Mouse (Mus musculus): ENCODE results near the gene Golt1a. TPM values are rescaled to one million over a fixed set of nuclear protein-coding genes. Genes with fewer than 3 reads are reported as not detected.
A peak's percentile ranks its signal among the peaks of the same experiment; 100 is the strongest.

Golt1a gene
- polyA plus RNA-seq, 1 experiment from 2014 or later: not detected

- 31% methylated on average over 10 of the region's 10 CpGs for WGBS
- no peaks in the 10 kb centered on the region for H3K36me3 ChIP-seq
- no peak overlapping the region for H3K9ac ChIP-seq
- ATAC-seq (ENCODE audit: insufficient number of reproducible peaks, insufficient read depth, low FRiP score, low TSS enrichment): no peak
- H3K4me2 ChIP-seq (replicated peaks): no peak overlapping the region
- no peaks in the 10 kb centered on the region for H3K9me3 ChIP-seq
- H3K27ac ChIP-seq: 0 out of 2 replicates have a peak overlapping the region, but pooled peaks have one; percentile 8
- H3K27me3 ChIP-seq: peaks cover 32% of the 10 kb centered on the region
- no peak overlapping the region for H3K4me3 ChIP-seq
- H3K4me1 ChIP-seq: peaks cover 20% of the 10 kb centered on the region
Observed at GRCm38 (mm10) chr1:133366951-133367605, 57.5 kb downstream of the Golt1a start.

DNA sequence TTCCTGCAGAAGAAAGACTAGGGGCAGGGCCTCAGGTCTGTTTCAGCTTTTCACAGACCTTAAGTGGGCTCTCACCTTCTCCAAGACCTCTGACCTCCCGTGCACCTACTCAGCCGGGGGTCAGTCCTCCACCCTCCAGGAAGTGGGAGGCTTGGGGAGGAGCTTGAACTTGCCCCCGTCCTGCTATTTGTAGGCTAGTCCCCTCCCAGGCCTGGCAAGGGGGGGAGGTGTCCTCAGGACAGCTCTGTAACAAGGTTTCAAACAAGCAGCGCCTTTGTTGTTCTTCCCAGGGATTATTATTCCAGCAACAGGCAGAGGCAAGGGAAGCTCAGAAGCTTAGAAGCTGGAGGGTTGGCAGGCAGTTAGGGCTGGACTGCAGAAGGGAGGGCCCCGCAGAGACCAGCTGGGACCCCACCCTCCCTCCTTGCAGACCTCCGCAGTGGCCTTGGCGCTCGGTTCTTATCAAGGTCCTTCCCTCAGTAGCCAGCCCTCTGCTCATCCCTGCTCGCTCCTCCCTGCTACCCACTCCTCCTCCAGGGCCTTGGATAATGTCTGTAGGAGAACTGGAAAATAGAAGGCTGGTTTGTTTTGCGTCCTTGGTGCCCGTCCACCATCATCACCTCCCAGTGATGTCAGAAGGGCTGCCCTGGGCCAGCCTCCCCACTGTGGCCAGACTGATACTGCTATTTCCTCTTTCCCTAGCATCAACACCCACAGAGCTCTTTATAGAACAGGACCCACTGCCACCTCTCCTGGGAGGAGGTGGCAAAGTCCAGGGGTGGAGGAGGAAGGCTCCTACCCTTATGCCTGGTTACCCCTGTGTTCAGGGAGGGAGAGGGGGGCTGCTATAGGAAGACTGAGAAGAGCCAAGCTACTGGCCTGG lies 58.2 kb downstream of the Golt1a start:
- WGBS: 9% methylated on average over 11 of the region's 11 CpGs
- Histone ChIP-seq H3K27ac (peak overlapping the region; percentile 8; the same call in 1 of the 2 replicates), H3K4me2 (replicated peaks) (no peak overlapping the region), H3K27me3 (peaks cover 29% of the 10 kb centered on the region), H3K4me1 (peaks cover 20% of the 10 kb centered on the region), H3K36me3 (no peaks in the 10 kb centered on the region), H3K9ac (no peak overlapping the region), H3K4me3 (no peak overlapping the region), H3K9me3 (no peaks in the 10 kb centered on the region)
- no peak for ATAC-seq (ENCODE audit: insufficient number of reproducible peaks, insufficient read depth, low FRiP score, low TSS enrichment)

DNA sequence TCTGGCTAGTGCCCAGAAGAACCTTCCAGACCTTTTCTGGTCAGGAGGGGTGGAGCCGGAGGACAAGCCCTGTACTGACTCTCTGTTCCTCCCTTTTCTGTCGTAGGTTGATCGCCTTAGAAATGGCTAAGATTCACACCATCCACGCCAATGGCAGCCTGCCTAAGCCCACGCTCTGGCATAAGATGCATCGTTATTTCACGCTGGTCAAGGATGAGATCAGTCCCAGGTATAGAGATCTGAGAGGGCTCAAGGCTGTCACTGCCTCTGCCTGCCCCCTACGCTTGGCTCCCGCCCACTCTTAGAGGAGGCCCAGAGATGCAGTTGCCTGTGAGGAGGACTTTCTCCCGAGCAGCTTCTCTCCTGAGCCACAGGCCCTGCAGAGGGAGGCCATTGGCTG lies 59.0 kb downstream of the Golt1a start:
- peaks cover 22% of the 10 kb centered on the region for H3K27me3 ChIP-seq
- ATAC-seq (ENCODE audit: insufficient number of reproducible peaks, insufficient read depth, low FRiP score, low TSS enrichment): no peak
- no peak overlapping the region for H3K4me3 ChIP-seq
- no peak overlapping the region for H3K4me2 ChIP-seq (replicated peaks)
- no peak overlapping the region for H3K27ac ChIP-seq
- WGBS: 54% methylated on average over 10 of the region's 10 CpGs
- peaks cover 19% of the 10 kb centered on the region for H3K4me1 ChIP-seq
- no peaks in the 10 kb centered on the region for H3K36me3 ChIP-seq
- H3K9me3 ChIP-seq: no peaks in the 10 kb centered on the region
- no peak overlapping the region for H3K9ac ChIP-seq

DNA sequence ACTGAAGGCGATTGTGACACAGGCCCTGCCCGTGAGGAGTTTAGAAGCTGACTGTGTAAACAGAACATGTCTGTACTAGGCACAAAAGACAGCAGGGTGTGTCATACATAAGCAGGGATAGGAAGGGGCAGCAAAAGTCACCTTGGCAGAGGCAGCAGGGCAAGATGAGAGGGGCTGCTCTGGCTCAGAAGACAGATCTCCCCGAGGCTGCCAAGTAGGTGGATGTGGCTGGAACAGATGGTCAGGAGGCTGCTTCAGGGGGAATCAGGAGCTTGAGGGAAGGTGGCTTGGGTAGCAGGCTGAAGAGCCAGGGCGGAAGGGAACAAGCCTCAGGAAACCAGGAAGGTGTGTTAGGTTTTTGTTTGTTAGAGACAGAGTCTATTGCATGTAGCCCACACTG lies 60.8 kb downstream of the Golt1a start:
- no peaks in the 10 kb centered on the region for H3K9me3 ChIP-seq
- H3K27me3 ChIP-seq: peaks cover 5% of the 10 kb centered on the region
- H3K4me2 ChIP-seq (replicated peaks): no peak overlapping the region
- peaks cover 11% of the 10 kb centered on the region for H3K4me1 ChIP-seq
- H3K4me3 ChIP-seq: no peak overlapping the region
- ATAC-seq (ENCODE audit: insufficient number of reproducible peaks, insufficient read depth, low FRiP score, low TSS enrichment): no peak
- 75% methylated on average over 4 of the region's 4 CpGs for WGBS
- no peak overlapping the region for H3K9ac ChIP-seq
- H3K36me3 ChIP-seq: no peaks in the 10 kb centered on the region
- no peak overlapping the region for H3K27ac ChIP-seq

GRCm38 (mm10) chr1:133371431-133371830 lies 61.8 kb downstream of the Golt1a start:
- no peak overlapping the region for H3K9ac ChIP-seq
- peaks cover 11% of the 10 kb centered on the region for H3K4me1 ChIP-seq
- H3K27ac ChIP-seq: no peak overlapping the region

DNA sequence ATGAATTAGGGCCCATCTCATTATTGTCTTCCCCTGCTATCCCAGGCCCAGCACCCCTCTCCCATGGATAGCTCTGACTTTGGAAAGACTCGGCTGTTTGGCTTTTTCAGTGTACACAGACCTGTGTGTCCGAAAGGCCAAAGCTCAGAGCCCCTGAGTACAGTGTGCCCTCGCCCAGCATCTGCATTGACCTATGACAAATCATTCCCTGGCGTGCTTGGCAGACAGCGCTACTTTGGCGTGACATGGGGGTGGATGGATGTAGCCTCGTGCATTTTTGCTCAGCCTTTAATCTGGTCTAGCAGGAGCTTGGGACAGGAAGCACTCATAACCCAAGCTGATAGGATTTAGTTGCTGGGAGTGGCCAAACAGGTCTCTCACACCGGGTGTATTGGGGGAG lies 62.5 kb downstream of the Golt1a start:
- ATAC-seq (ENCODE audit: insufficient number of reproducible peaks, insufficient read depth, low FRiP score, low TSS enrichment): no peak
- no peaks in the 10 kb centered on the region for H3K27me3 ChIP-seq
- no peaks in the 10 kb centered on the region for H3K36me3 ChIP-seq
- H3K9ac ChIP-seq: no peak overlapping the region
- peaks cover 11% of the 10 kb centered on the region for H3K4me1 ChIP-seq
- H3K9me3 ChIP-seq: no peaks in the 10 kb centered on the region
- no peak overlapping the region for H3K4me2 ChIP-seq (replicated peaks)
- 65% methylated on average over 8 of the region's 8 CpGs for WGBS
- no peak overlapping the region for H3K27ac ChIP-seq
- H3K4me3 ChIP-seq: no peak overlapping the region

More at GRCm38 (mm10) chr1:133371431-133371830, 61.8 kb downstream of the Golt1a start:
- no peaks in the 10 kb centered on the region for H3K9me3 ChIP-seq
- H3K4me3 ChIP-seq: no peak overlapping the region
- ATAC-seq (ENCODE audit: insufficient number of reproducible peaks, insufficient read depth, low FRiP score, low TSS enrichment): no peak
- WGBS: 84% methylated on average over 6 of the region's 6 CpGs
- no peak overlapping the region for H3K4me2 ChIP-seq (replicated peaks)
- H3K27me3 ChIP-seq: no peaks in the 10 kb centered on the region
- no peaks in the 10 kb centered on the region for H3K36me3 ChIP-seq

Other genes with a start within 250 kb of the Golt1a start
- 40.4 and 45.0 TPM in 2 replicates for gene Ppp1r15b, start 178.7 kb upstream of the Golt1a start, polyA plus RNA-seq (2016; fragmentation: Nextera tagmentation; extraction: Ambion mirVana)
- gene Plekha6, start 145.6 kb upstream of the Golt1a start, polyA plus RNA-seq (2016; fragmentation: Nextera tagmentation; extraction: Ambion mirVana): 4.6 and 5.2 TPM in 2 replicates
- not detected in 2 replicates for gene Kiss1, start 12.1 kb downstream of the Golt1a start, polyA plus RNA-seq (2016; fragmentation: Nextera tagmentation; extraction: Ambion mirVana)
- gene Ren1, start 40.7 kb downstream of the Golt1a start, polyA plus RNA-seq (2016; fragmentation: Nextera tagmentation; extraction: Ambion mirVana): 0.19 TPM in 1 of 2 replicates, not detected in the other
- 3.0 and 3.4 TPM in 2 replicates for gene Etnk2, start 53.8 kb downstream of the Golt1a start, polyA plus RNA-seq (2016; fragmentation: Nextera tagmentation; extraction: Ambion mirVana)
- gene Sox13, start 114.6 kb downstream of the Golt1a start, polyA plus RNA-seq (2016; fragmentation: Nextera tagmentation; extraction: Ambion mirVana): 9.4 and 9.7 TPM in 2 replicates